Mouse (Mus musculus) E14TG2a.4 (cell line): ENCODE results near the gene Bcl7c.
"Not testable (repeated sequence)": the region's sequence is repeated elsewhere in the genome, so short reads cannot be mapped to it uniquely, and the experiment has no call there.

ENCODE experiments used
- CTCF ChIP-seq: conservative IDR thresholded peaks from 2 replicates; pipeline ENCODE4 v1.5.1; 2014; ENCODE audit warnings: low read length
- NANOG ChIP-seq: IDR thresholded peaks from 2 replicates; pipeline ENCODE4 v1.6.1; 2014; ENCODE audit warnings: borderline replicate concordance, low read length, mixed read lengths
- POU5F1 ChIP-seq: IDR thresholded peaks from 2 replicates; pipeline ENCODE4 v1.6.1; 2014; ENCODE audit warnings: low read length, borderline replicate concordance

DNA sequence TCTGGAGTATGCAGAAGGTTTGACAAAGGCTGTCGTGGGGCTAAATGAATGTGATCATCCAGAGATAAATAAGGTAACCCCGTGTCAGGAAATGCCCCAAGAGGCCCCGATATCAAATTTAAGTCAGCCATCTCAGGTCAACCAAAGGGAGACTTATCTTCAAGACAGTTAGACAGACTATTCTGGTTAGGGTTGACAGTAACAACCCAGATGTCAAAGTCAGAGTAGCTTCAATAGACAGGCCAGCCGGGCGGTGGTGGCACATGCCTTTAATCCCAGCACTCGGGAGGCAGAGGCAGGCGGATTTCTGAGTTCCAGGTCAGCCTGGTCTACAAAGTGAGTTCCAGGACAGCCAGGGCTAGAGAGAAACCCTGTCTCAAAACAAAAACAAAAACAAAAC, 15.0 kb downstream of the Bcl7c start:
- not testable (repeated sequence) for TF ChIP-seq CTCF, NANOG, POU5F1
